Mouse (Mus musculus): ENCODE measurements around the gene Stambp.
"Not testable (repeated sequence)": the region's sequence is repeated elsewhere in the genome, so short reads cannot be mapped to it uniquely, and the experiment has no call there.

Stambp gene

GRCm38 (mm10) chr6:83572671-83573070 lies at the start of gene Stambp:
Gene Stambp (minus strand): TSS chr6:83572729.
- DNase-seq (ENCODE audit: low spot score in 2 of 2), result peak in 1 of 2 experiments; percentile 22

GRCm38 (mm10) chr6:83619955-83620354 lies 47.4 kb upstream of the Stambp start:
- no peak for DNase-seq (ENCODE audit: low spot score in 2 of 2)

GRCm38 (mm10) chr6:83617581-83618335 lies 45.2 kb upstream of the Stambp start:
- DNase-seq (ENCODE audit: low spot score in 2 of 2), result no peak

GRCm38 (mm10) chr6:83616512-83616911 lies 44.0 kb upstream of the Stambp start:
- DNase-seq (ENCODE audit: low spot score in 2 of 2), result peak in 1 of 2 experiments; percentile 38

GRCm38 (mm10) chr6:83614469-83614868 lies 41.9 kb upstream of the Stambp start:
- DNase-seq (ENCODE audit: low spot score in 2 of 2), result no peak

- no peak for DNase-seq (ENCODE audit: low spot score in 2 of 2)
These were observed 40.4 kb upstream of the Stambp start for GRCm38 (mm10) chr6:83612976-83613375.

- no peak for DNase-seq (ENCODE audit: low spot score in 2 of 2)
These were observed 27.2 kb upstream of the Stambp start for GRCm38 (mm10) chr6:83599636-83600174.

- DNase-seq (ENCODE audit: low spot score in 2 of 2), result no peak
These were observed 26.6 kb upstream of the Stambp start for GRCm38 (mm10) chr6:83599060-83599550.

GRCm38 (mm10) chr6:83598646-83599045 lies 26.1 kb upstream of the Stambp start:
- DNase-seq (ENCODE audit: low spot score in 2 of 2), result peak in 1 of 2 experiments; percentile 58

GRCm38 (mm10) chr6:83597988-83598387 lies 25.5 kb upstream of the Stambp start:
- no peak for DNase-seq (ENCODE audit: low spot score in 2 of 2)

- no peak for DNase-seq (ENCODE audit: low spot score in 2 of 2)
These were observed 22.5 kb upstream of the Stambp start for GRCm38 (mm10) chr6:83595035-83595434.

GRCm38 (mm10) chr6:83593896-83594295 lies 21.4 kb upstream of the Stambp start:
- no peak for DNase-seq (ENCODE audit: low spot score in 2 of 2)

GRCm38 (mm10) chr6:83592051-83592450 lies 19.5 kb upstream of the Stambp start:
- DNase-seq (ENCODE audit: low spot score in 2 of 2), result no peak

GRCm38 (mm10) chr6:83590301-83590700 lies 17.8 kb upstream of the Stambp start:
- DNase-seq (ENCODE audit: low spot score in 2 of 2), result no peak

- not testable (repeated sequence) for DNase-seq (ENCODE audit: low spot score in 2 of 2)
These were observed 14.7 kb upstream of the Stambp start for GRCm38 (mm10) chr6:83587191-83587590.

GRCm38 (mm10) chr6:83585328-83585727 lies 12.8 kb upstream of the Stambp start:
- not testable (repeated sequence) for DNase-seq (ENCODE audit: low spot score in 2 of 2)

GRCm38 (mm10) chr6:83583591-83583990 lies 11.1 kb upstream of the Stambp start:
- DNase-seq (ENCODE audit: low spot score in 2 of 2), result no peak

- peak in 1 of 2 experiments; percentile 40 for DNase-seq (ENCODE audit: low spot score in 2 of 2)
These were observed 10.4 kb upstream of the Stambp start for GRCm38 (mm10) chr6:83582938-83583270.

GRCm38 (mm10) chr6:83582135-83582937 lies 9.8 kb upstream of the Stambp start:
- no peak for DNase-seq (ENCODE audit: low spot score in 2 of 2)

- DNase-seq (ENCODE audit: low spot score in 2 of 2), result no peak
These were observed 5.0 kb upstream of the Stambp start for GRCm38 (mm10) chr6:83577534-83577933.

GRCm38 (mm10) chr6:83575609-83576008 lies 3.1 kb upstream of the Stambp start:
- DNase-seq (ENCODE audit: low spot score in 2 of 2), result no peak

GRCm38 (mm10) chr6:83571840-83572667 lies 475 bp downstream of the Stambp start:
- DNase-seq (ENCODE audit: low spot score in 2 of 2), result peak; percentile 69 to 86

All from spleen, postnatal 10 days (tissue).